Mouse (Mus musculus): Measurements from ENCODE around the gene Sumo1.

DNA sequence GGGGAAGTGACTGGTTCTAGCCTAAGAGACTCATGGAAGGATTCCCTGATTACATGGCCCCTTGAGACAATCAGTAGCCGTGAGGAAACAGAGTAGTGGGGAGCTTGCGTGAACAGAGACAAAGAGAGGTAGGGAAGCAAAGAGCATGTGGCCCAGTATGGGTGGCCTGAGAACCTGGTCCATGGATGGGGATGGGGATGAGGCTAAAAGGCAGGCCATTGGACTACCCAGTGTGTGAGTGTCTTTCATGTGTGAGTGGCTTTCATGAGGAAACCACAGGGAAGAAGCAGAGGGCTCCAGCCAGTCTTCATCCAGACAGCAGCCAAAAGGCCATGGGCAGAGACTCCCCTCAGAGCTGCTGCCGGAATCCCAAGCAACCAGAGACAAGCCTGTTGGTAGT, 96.8 kb downstream of the Sumo1 start:
- no peak for TF ChIP-seq POLR2A (IDR thresholded peaks at IDR 0.05; ENCODE audit: borderline replicate concordance, insufficient read depth, low read length)
- no peak for TF ChIP-seq CTCF (IDR thresholded peaks at IDR 0.05; ENCODE audit: borderline replicate concordance, insufficient read depth, low read depth, low read length)
